Mouse (Mus musculus) erythroblast, embryonic 14.5 days (primary cell): Measurements from ENCODE around the gene Lpcat3. TPM values are rescaled to one million over a fixed set of nuclear protein-coding genes. Genes with fewer than 3 reads are reported as not detected.

ENCODE experiments used
- H3K27me3 ChIP-seq: 2 replicates; pipeline ENCODE4 v1.6.1; 2012; ENCODE audit warnings: inconsistent platforms; ENCODE audit not compliant: control insufficient read depth
- H3K36me3 ChIP-seq: 2 replicates; pipeline ENCODE4 v1.6.1; 2012; ENCODE audit warnings: mild to moderate bottlenecking, inconsistent platforms; ENCODE audit not compliant: control insufficient read depth
- H3K4me1 ChIP-seq: 2 replicates; pipeline ENCODE4 v1.6.1; 2012; ENCODE audit warnings: inconsistent platforms; ENCODE audit not compliant: control insufficient read depth
- H3K4me3 ChIP-seq: replicated peaks from 2 replicates; pipeline ENCODE3; 2012; ENCODE audit warnings: moderate library complexity, mild to moderate bottlenecking, inconsistent platforms
- H3K9me3 ChIP-seq: 2 replicates; pipeline ENCODE4 v1.6.1; 2012; ENCODE audit warnings: low read length, inconsistent platforms, mixed read lengths; ENCODE audit not compliant: control insufficient read depth
- GATA1 ChIP-seq: IDR thresholded peaks from 2 replicates; pipeline ENCODE4 v1.6.1; 2012; ENCODE audit warnings: low read length, inconsistent platforms, mixed read lengths
- TAL1 ChIP-seq: IDR thresholded peaks from 3 replicates; pipeline ENCODE4 v1.6.1; 2012; ENCODE audit warnings: low read length, inconsistent platforms, mixed read lengths
- polyA plus RNA-seq: library from polyadenylated mRNA; stranded (reverse); fragments of >175 nt; gene quantifications from 2 replicates; pipeline ENCODE4 v1.2.3, GENCODE M21; 2012

The Lpcat3 gene
- polyA plus RNA-seq, 1 experiment: 15.9 TPM

- peak within 1 kb of the TSS; percentile 79 for H3K4me3 ChIP-seq
- TF ChIP-seq TAL1 (no peak), GATA1 (no peak)
- H3K9me3 ChIP-seq: no peaks in the 10 kb centered on the region
- no peaks in the 10 kb centered on the region for H3K27me3 ChIP-seq
- peaks cover 73% of the 10 kb centered on the region for H3K36me3 ChIP-seq
- peaks cover 62% of the 10 kb centered on the region for H3K4me1 ChIP-seq
Measured at GRCm38 (mm10) chr6:124711824-124712782, 49.3 kb downstream of the Lpcat3 start, which contains the start of the genes Emg1 and Phb2. TSS of gene Emg1 (minus strand) at chr6:124712178. TSS of gene Phb2 (plus strand) at chr6:124712336.

DNA sequence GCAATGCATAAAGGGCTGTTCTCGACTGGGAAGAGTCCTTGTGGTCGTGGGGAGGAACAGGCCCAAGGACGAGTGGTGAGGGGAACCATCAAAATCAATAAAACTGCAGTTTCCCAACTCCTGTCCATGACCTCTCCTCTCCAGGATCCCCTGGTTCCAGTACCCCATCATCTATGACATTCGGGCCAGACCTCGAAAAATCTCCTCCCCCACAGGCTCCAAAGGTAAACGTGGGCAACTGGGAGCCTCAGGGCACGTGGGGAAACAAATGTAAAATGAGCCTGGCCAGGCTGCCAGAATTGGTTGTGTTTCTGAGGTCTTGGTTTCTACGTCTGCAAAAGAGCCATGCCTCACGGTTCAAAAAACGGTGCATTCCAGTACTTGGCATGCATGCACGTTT is 50.1 kb downstream of the Lpcat3 start:
- TF ChIP-seq TAL1 (no peak), GATA1 (no peak)
- Histone ChIP-seq H3K4me3 (peak overlapping the region; percentile 79), H3K9me3 (no peaks in the 10 kb centered on the region), H3K36me3 (peaks cover 73% of the 10 kb centered on the region), H3K4me1 (peaks cover 64% of the 10 kb centered on the region), H3K27me3 (no peaks in the 10 kb centered on the region)

DNA sequence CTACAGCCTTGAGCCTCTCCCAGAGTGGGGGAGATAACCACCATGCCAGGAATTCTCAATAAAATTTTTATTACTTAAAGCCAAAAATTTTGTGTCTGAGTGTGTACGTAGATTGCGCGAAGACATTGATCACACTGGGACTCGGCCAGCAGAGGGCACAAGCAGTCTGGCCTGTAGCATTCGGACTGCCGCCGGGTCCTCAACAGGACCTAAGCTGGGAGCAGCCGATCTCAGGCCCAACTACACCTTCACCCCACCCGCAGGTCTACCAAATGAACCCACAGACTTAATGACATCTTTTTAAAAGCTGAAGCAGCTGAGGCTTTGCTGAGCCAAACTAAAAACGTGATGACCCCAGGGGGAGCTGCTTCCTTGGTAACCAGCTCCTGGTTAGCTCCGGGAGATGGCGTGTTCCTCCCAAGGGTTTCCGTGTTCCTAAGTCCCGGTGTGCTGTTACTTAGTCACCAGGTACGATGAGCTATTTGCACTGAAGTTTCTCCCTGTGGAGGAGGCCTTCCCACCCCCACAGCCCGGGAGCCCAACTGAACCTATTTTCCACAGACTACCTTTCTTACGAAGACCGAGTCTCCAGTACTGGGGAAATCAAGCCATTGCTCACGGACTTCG is 54.1 kb downstream of the Lpcat3 start:
- no peaks in the 10 kb centered on the region for H3K27me3 ChIP-seq
- H3K9me3 ChIP-seq: no peaks in the 10 kb centered on the region
- H3K4me1 ChIP-seq: peaks cover 72% of the 10 kb centered on the region
- no peak overlapping the region for H3K4me3 ChIP-seq
- TF ChIP-seq GATA1 (no peak), TAL1 (no peak)
- peaks cover 56% of the 10 kb centered on the region for H3K36me3 ChIP-seq

- Histone ChIP-seq H3K4me3 (no peak overlapping the region), H3K4me1 (peaks cover 67% of the 10 kb centered on the region), H3K36me3 (peaks cover 56% of the 10 kb centered on the region), H3K27me3 (no peaks in the 10 kb centered on the region), H3K9me3 (no peaks in the 10 kb centered on the region)
- TF ChIP-seq GATA1: no peak
- no peak for TF ChIP-seq TAL1
Measured at GRCm38 (mm10) chr6:124717968-124718367, 55.1 kb downstream of the Lpcat3 start.

DNA sequence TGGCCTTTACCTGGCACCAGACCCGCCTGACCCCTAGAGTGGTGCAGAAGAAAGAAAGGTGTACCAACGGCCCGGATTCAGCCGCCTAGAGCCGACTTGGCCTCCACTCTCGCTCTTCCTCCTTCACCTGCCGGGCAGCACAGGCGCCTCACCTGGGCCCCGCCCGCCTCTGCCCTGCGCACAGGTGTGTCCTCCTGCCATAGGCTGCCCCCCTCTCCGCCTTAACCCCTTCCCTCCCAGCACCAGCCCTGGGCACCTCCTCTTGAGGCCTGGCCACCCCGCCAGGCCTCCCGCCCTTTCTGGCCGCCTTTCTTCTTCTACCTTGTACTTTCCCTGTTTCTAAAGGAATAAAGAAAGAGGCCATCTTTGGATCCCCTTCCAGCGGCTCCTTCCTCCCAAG is 55.9 kb downstream of the Lpcat3 start:
- Histone ChIP-seq H3K9me3 (no peaks in the 10 kb centered on the region), H3K36me3 (peaks cover 52% of the 10 kb centered on the region), H3K4me3 (no peak overlapping the region), H3K4me1 (peaks cover 64% of the 10 kb centered on the region), H3K27me3 (no peaks in the 10 kb centered on the region)
- TF ChIP-seq TAL1: no peak

DNA sequence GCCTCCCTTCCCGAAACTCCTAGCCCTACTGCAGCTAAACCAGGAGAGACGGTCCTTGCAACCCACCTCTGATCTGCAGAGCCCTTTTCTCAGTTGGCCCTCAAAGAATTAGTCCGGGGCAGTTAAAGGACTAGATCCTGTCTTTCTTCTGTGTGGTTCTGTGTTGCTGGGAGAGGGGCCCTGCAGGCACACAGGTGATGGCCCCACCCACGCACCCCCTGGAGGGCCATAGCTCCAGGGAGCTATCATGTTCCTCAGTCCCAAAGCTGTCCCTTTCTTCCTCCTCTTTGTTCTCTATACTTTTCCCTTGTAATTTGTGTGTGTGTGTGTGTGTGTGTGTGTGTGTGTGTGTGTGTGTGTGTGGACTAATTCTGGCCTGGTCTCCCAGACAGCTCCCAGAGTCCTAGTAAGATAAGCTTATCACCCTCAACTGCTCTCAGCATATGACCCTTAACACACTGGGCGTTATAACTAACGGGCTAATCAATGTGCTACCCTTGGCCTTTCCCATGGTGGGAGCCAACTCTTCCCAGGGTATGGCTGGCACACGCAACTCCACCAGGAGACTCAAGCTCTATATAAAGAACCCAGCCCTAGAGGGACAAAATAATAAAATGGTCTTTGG is 56.6 kb downstream of the Lpcat3 start:
- H3K36me3 ChIP-seq: peaks cover 47% of the 10 kb centered on the region
- peak overlapping the region; percentile 19 for H3K4me3 ChIP-seq

GRCm38 (mm10) chr6:124720904-124721303 is 58.1 kb downstream of the Lpcat3 start:
- Histone ChIP-seq H3K4me1 (peaks cover 63% of the 10 kb centered on the region), H3K4me3 (no peak overlapping the region), H3K36me3 (peaks cover 38% of the 10 kb centered on the region)

More for the DNA sequence above, 56.6 kb downstream of the Lpcat3 start:
- no peaks in the 10 kb centered on the region for H3K9me3 ChIP-seq
- TF ChIP-seq TAL1: no peak
- no peak for TF ChIP-seq GATA1
- peaks cover 60% of the 10 kb centered on the region for H3K4me1 ChIP-seq
- no peaks in the 10 kb centered on the region for H3K27me3 ChIP-seq

GRCm38 (mm10) chr6:124722876-124723473 is 60.1 kb downstream of the Lpcat3 start:
- TF ChIP-seq GATA1: no peak
- no peak for TF ChIP-seq TAL1
- H3K9me3 ChIP-seq: no peaks in the 10 kb centered on the region
- H3K4me3 ChIP-seq: no peak overlapping the region
- H3K27me3 ChIP-seq: no peaks in the 10 kb centered on the region
- H3K36me3 ChIP-seq: peaks cover 21% of the 10 kb centered on the region
- peaks cover 62% of the 10 kb centered on the region for H3K4me1 ChIP-seq

More at GRCm38 (mm10) chr6:124720904-124721303, 58.1 kb downstream of the Lpcat3 start:
- no peaks in the 10 kb centered on the region for H3K27me3 ChIP-seq
- H3K9me3 ChIP-seq: no peaks in the 10 kb centered on the region
- TF ChIP-seq TAL1 (no peak), GATA1 (no peak)

GRCm38 (mm10) chr6:124723541-124723940 is 60.7 kb downstream of the Lpcat3 start:
- no peak overlapping the region for H3K4me3 ChIP-seq
- no peaks in the 10 kb centered on the region for H3K27me3 ChIP-seq
- H3K9me3 ChIP-seq: no peaks in the 10 kb centered on the region
- no peak for TF ChIP-seq TAL1
- no peak for TF ChIP-seq GATA1
- H3K36me3 ChIP-seq: peaks cover 18% of the 10 kb centered on the region
- H3K4me1 ChIP-seq: peaks cover 56% of the 10 kb centered on the region
